Mouse (Mus musculus): ENCODE measurements around the gene Tyms. TPM values are rescaled to one million over a fixed set of nuclear protein-coding genes. Genes with fewer than 3 reads are reported as not detected.

Gene Tyms
- 21.3 and 24.9 TPM in 2 replicates for polyA plus RNA-seq (2015; fragmentation: Nextera tagmentation; extraction: Ambion mirVana)

GRCm38 (mm10) chr5:30072825-30073821 lies at the start of gene Tyms:
Gene Tyms, minus strand, starts transcription at chr5:30073617.

GRCm38 (mm10) chr5:30105668-30106300 lies 32.4 kb upstream of the Tyms start, which contains the start of gene 3110082J24Rik:
Gene 3110082J24Rik, minus strand, starts transcription at chr5:30106086.

GRCm38 (mm10) chr5:30104841-30105667 lies 31.6 kb upstream of the Tyms start, which contains the start of gene Garem2:
Gene Garem2, plus strand, starts transcription at chr5:30105161.

GRCm38 (mm10) chr5:30012726-30013503 lies 60.5 kb downstream of the Tyms start, which contains the start of gene Il6:
Gene Il6, plus strand, starts transcription at chr5:30013114.

Other genes with a start within 250 kb of the Tyms start
- not detected in 2 replicates for gene Il6, start 60.5 kb downstream of the Tyms start, polyA plus RNA-seq (2015; fragmentation: Nextera tagmentation; extraction: Ambion mirVana)
- 13.2 and 14.0 TPM in 2 replicates for gene Garem2, start 31.5 kb upstream of the Tyms start, polyA plus RNA-seq (2015; fragmentation: Nextera tagmentation; extraction: Ambion mirVana)
- gene 3110082J24Rik, start 32.5 kb upstream of the Tyms start, polyA plus RNA-seq (2015; fragmentation: Nextera tagmentation; extraction: Ambion mirVana): 5.1 and 5.9 TPM in 2 replicates
- gene Hadha, start 81.5 kb upstream of the Tyms start, polyA plus RNA-seq (2015; fragmentation: Nextera tagmentation; extraction: Ambion mirVana): 72.0 and 74.5 TPM in 2 replicates
- gene Hadhb, start 81.6 kb upstream of the Tyms start, polyA plus RNA-seq (2015; fragmentation: Nextera tagmentation; extraction: Ambion mirVana): 69.9 and 75.4 TPM in 2 replicates
- not detected in 2 replicates for gene Adgrf3, start 132.1 kb upstream of the Tyms start, polyA plus RNA-seq (2015; fragmentation: Nextera tagmentation; extraction: Ambion mirVana)
- 21.1 and 21.9 TPM in 2 replicates for gene Selenoi, start 159.0 kb upstream of the Tyms start, polyA plus RNA-seq (2015; fragmentation: Nextera tagmentation; extraction: Ambion mirVana)
- gene Drc1, start 207.8 kb upstream of the Tyms start, polyA plus RNA-seq (2015; fragmentation: Nextera tagmentation; extraction: Ambion mirVana): 4.1 and 4.8 TPM in 2 replicates